Mouse (Mus musculus): Measurements from ENCODE around the gene Fam19a3.

- TF ChIP-seq POLR2A (IDR thresholded peaks at IDR 0.05; ENCODE audit: borderline replicate concordance, extremely low read depth, low read depth, low read length) (no peak), CTCF (IDR thresholded peaks at IDR 0.05; ENCODE audit: insufficient read depth, low read length) (peak; percentile 70)
Measured at GRCm38 (mm10) chr3:104770035-104770434, 11.6 kb downstream of the Fam19a3 start.

Measured in lung, adult 2 months (tissue).